Mouse (Mus musculus) right cerebral cortex, postnatal 4 days (tissue): ENCODE measurements around the gene Gm10073.
"Not testable (repeated sequence)": the region's sequence is repeated elsewhere in the genome, so short reads cannot be mapped to it uniquely, and the experiment has no call there.

ENCODE experiments used
- DNase-seq: peaks from one replicate; pipeline ENCODE4 v3.0.0-alpha.2; 2022

The Gm10073 gene

GRCm38 (mm10) chr8:106573168-106573567, at the start of gene Gm10073:
TSS of gene Gm10073 (minus strand) at chr8:106573461.
- not testable (repeated sequence) for DNase-seq

GRCm38 (mm10) chr8:106623016-106623415, 49.8 kb upstream of the Gm10073 start:
- no peak for DNase-seq

GRCm38 (mm10) chr8:106620488-106620887, 47.2 kb upstream of the Gm10073 start:
- no peak for DNase-seq

DNA sequence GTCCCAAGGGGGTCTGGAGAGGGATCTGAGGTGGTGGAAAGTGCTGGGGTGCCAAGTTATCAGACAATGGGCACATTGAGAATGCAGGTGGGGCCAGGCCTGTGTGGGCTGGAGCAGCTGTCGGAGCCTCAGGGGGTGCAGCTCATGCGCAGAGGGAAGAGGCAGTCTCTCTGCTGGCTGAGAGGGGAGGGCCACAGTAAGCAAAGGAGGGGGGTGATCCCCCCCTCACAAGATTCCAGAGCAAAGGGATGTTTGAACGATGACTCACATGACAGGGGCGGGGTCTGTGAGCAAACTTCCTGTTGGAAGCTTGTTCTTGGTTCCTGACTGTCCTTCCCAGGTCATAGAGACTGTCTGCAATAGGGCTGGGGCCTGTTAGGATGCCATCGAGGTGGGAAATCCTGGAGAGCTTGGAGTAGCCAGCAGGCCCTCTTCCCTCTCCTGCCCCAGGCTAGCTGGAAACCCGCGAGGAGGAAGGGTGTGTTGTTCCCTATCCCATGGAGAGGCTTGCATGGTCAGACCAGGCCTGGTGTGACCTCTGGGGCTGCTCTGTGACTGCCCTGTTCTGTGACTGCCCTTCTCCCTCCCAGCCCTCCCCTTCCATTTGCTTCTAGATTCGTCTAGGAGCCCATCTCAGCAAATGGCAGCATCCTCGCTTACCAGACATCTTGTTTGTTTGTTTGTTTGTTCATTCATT, 46.4 kb upstream of the Gm10073 start:
- DNase-seq, result no peak

DNA sequence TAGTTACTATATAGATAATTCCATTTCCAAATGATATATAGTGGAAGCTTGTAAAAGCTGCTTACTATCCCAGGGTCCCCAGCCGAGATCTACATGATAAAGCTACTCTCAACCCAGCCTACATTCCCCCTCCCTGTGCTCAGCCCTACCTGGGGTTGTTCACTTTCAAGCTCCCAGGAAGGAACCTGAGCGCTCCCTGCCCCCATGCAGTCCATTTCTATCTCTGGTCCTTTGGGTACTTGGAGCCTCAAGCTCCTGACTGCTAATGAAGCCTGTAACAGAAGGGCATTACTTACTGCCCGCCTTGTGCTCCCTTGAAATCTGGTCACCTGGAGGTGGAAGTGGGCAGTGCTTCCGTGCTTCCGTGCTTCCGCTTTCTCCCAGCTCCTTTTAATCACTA, 45.1 kb upstream of the Gm10073 start:
- DNase-seq, result no peak

DNA sequence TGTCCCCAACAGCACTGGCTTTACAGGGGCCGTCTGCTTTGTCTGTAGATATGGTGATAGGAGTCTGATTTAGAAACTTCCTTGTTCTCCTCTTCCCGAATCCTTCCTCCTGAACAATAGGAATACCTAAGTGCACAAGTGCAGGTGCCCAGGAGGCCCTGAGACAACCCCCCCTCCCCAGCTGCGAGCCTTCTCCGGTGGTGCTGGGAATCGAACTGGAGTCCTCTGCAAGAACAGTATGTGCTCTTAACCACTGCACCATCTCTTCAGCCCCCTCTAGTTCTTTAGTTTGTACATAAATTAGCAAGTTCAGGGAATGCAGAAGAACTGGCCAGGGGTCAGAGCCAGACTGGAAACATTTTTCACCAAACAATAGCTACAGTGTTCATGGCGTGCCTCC, 44.6 kb upstream of the Gm10073 start:
- DNase-seq, result no peak

GRCm38 (mm10) chr8:106617196-106617595, 43.9 kb upstream of the Gm10073 start:
- DNase-seq, result no peak

DNA sequence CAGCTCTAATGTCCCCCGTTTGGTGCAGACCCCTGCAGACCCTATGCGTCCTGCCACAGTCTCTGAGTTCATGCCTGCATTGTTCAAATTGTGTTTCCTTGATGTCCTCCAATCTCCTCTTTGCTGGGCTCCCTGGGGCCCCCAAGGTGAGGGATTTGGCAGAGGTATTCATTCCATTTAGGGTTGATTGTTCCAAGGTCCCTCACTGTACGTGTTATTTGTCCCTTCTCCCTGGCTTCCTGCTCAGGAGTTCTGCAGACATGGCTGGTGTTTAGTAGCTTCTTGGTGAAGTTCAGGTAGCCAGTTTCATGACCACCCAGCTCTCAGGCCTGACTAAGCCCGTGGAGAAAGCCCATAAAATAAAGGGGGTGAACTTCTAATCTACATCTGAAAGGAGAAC, 43.4 kb upstream of the Gm10073 start:
- DNase-seq, result no peak

- no peak for DNase-seq
Measured at GRCm38 (mm10) chr8:106615661-106616299, 42.5 kb upstream of the Gm10073 start.

DNA sequence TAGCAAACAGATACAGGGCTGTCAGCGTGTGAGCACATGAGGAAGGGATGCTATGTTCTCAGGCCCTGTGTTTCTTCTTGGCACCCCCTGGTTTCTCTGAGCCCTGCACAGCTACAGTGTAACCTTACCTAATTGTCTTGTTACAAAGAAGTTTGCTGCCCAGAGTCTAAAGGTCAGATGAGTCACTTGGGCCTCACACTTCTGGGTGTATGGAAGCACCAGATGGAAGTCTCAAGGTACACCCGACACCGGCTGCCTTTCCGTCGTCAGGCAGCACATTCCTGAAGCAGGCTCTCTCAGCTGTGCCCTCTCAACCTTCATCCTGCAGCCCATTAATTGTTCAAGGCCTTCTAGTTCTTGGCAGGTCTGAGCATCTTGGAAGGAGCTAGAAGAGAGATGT, 41.4 kb upstream of the Gm10073 start:
- no peak for DNase-seq

GRCm38 (mm10) chr8:106612047-106612446, 38.8 kb upstream of the Gm10073 start:
- no peak for DNase-seq

DNA sequence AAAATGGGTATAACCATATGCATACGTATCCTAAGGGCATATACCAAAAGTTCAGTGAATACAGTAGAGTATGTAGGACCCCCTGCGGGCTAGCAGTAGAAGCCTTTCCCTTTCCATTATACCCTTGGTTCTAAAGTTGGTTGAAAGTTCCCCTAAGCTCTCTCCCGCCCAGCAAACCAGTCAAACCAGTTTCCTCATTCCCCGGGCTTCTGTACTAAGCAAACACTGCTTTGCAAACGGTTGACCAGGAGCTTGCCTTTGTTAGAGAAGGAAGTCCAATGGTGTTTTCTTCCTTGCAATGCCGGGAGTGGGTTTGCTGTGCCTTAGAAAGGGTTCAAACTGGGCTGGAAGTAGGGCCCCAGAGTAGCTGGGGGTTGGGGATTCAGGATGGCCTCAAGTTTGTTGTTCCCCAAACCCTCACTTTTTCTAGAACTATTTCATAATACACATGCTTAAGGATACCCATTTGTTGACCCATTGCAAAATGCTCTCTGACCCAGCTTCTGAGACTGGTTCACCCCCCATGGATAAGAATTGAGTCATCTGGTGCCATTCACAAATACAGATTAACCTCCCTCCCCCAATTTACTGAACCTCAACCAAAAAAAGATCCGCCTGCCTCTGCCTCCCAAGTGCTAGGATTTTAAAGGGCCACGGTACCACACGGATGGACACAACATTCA, 37.8 kb upstream of the Gm10073 start:
- no peak for DNase-seq

- DNase-seq, result no peak
Measured at GRCm38 (mm10) chr8:106609076-106609903, 36.0 kb upstream of the Gm10073 start.

- no peak for DNase-seq
Measured at GRCm38 (mm10) chr8:106608425-106608824, 35.2 kb upstream of the Gm10073 start.

DNA sequence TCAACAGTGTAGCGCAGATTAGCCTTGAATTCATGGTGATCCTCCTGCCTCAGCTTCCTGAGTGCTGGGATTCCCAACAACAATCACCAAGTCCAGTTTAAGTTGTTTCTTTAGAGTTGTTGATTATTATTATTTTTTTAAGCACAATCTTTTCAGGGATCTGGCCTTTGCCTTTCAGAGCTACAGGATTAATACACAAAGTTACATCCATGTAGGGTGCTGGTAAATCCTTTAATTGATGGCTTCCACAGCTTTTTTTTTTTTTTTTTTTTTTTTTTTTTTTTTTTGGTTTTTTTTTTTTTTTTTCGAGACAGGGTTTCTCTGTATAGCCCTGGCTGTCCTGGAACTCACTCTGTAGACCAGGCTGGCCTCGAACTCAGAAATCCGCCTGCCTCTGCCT, 34.5 kb upstream of the Gm10073 start:
- DNase-seq, result not testable (repeated sequence)

DNA sequence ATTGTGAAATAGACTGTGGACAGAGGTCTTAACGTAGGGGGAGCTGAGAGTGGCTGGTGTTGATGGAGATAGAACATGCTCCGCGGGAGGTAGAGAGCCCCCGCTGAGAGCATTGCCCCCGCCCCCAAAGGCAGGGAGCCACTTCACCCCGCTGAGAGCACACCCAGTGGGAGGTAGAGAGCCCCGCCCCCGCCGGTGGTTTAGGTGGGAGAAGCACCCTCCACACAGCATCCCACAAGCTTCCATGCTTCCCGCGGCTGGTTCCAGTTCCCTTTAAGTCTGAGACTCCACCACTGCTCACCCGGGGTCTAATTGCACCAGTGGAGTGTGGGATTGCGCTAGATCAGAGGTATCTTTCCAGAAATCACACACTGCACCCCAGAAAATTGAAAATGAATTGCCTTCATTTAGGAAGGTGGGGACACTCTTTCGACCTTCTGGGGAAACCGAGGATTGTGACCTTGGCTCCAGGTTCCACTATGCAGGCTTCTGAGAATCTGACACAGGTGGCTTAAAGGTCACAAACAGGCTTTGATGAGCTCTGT, 33.4 kb upstream of the Gm10073 start:
- DNase-seq, result no peak

DNA sequence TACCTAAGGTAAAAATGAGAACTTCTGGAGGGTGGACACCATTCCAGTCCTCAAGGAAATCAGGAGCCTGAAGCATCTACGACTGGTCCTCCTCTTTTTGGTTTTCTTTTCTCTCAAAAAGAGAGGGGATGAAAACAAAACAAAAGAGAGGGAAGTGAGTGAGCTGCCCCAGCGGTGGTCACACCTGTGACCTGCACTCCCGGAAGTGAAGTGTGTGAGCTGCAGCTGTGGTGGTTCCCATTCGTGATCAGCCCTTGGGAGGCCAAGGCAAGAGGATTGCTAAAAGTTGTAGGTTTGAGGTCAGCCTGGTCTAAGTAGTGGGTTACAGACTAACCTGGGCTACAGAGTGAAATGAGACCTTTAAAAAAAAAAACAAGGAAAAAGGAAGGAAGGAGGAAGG, 32.9 kb upstream of the Gm10073 start:
- no peak for DNase-seq

GRCm38 (mm10) chr8:106605657-106606056, 32.4 kb upstream of the Gm10073 start:
- no peak for DNase-seq

GRCm38 (mm10) chr8:106603933-106604332, 30.7 kb upstream of the Gm10073 start:
- DNase-seq, result no peak

- peak; percentile 19 for DNase-seq
Measured at GRCm38 (mm10) chr8:106603131-106603819, 30.0 kb upstream of the Gm10073 start, which contains the start of gene Cdh1. TSS of gene Cdh1 (plus strand) at chr8:106603351.

DNA sequence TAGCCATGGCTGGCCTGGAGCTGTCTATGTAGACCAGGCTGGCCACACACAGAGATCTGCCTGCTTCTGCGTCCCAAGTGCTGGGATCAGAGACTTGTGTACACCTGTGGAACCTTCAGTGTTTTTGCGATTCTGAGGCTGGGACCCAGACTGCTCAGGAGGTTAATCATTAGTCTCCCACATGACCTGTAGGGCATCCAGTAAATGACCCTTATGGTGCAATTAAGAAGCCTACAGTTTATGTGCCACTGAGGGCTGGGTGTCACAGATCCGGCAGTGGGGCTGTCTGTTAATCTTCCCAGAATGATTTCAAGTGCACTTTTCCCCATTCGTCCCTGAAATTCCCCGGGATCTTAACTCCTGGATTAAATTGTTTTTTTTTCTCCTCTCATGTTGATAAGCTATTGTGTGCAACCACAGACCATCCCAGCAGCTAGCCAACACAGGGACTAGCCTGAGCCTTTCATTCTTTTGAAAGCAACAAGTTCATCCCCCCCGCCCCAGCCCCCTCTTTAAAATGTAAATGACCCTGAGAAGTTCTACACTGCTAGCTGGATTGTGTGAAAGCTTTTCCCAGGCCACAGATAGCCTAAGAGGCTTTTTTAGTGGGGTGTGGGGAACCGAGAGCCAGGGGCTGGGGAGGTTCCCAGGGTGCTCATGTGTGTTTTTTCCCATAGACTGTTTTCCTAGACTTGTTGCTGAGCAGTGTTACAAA, 26.2 kb upstream of the Gm10073 start:
- DNase-seq, result no peak

DNA sequence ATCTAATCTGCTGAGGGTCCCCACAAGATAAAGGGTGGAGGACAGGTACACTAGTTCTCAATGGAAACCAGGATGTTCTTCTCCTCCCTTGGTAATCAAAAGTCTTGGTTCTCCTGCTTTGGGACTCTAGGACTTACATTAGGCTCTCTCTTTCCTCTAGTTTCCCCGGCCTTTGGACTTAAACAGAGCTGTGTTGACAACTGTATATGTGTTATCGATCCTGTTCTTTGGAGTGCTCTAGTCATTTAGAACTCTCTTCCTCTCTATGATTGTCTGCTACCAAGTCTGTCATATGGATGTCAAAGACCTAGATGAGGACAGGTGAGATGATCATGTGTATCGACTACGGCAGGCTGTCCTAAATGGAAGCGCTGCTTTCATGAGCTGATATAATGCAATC, 23.8 kb upstream of the Gm10073 start:
- DNase-seq, result no peak
